8 mouse cellular contexts compared by ENCODE assay signal in genomic region chr2:135731591-135731990, GRCm38 (mm10).
A peak's percentile ranks its signal among the peaks of the same experiment; 100 is the strongest.
DNase-seq lines count a peak whose midpoint lies in the region; ATAC-seq and TF ChIP-seq lines count a peak whose summit lies in the region.

No protein-coding gene starts in this region.

- H3K9me3 ChIP-seq in lung, embryonic 16.5 days (ENCODE audit: control insufficient read depth, low read length) = no peaks in the 10 kb centered on the region
- H3K9me3 ChIP-seq in midbrain, embryonic 15.5 days = no peaks in the 10 kb centered on the region
- H3K9me3 ChIP-seq in midbrain, embryonic 16.5 days (replicated peaks; ENCODE audit: control insufficient read depth, low read length, poor library complexity, severe bottlenecking) = no peaks in the 10 kb centered on the region
- H3K9me3 ChIP-seq in forebrain, postnatal 0 days (ENCODE audit: low read length) = no peaks in the 10 kb centered on the region
- no peaks in the 10 kb centered on the region for H3K9me3 ChIP-seq in forebrain, embryonic 15.5 days

- no peaks in the 10 kb centered on the region for H3K27me3 ChIP-seq in kidney, adult 2 months (replicated peaks; ENCODE audit: control insufficient read depth, insufficient read depth, low read length)
- no peaks in the 10 kb centered on the region for H3K27me3 ChIP-seq in lung, embryonic 16.5 days (ENCODE audit: control insufficient read depth, insufficient read depth, low read depth, low read length)
- H3K27me3 ChIP-seq in midbrain, embryonic 15.5 days (replicated peaks) = no peaks in the 10 kb centered on the region
- no peaks in the 10 kb centered on the region for H3K27me3 ChIP-seq in midbrain, embryonic 16.5 days (ENCODE audit: control insufficient read depth, insufficient read depth, low read depth, low read length)
- no peaks in the 10 kb centered on the region; the same call in 1 of the 2 replicates for H3K27me3 ChIP-seq in forebrain, postnatal 0 days (ENCODE audit: insufficient read depth, low read length)
- H3K27me3 ChIP-seq in forebrain, embryonic 15.5 days = no peaks in the 10 kb centered on the region

- WGBS in kidney, adult 2 months = 60% methylated on average over 6 of the region's 6 CpGs
- 67% methylated on average over 6 of the region's 6 CpGs for WGBS in lung, embryonic 16.5 days
- WGBS in midbrain, embryonic 15.5 days = 79% methylated on average over 6 of the region's 6 CpGs
- 75% methylated on average over 6 of the region's 6 CpGs for WGBS in midbrain, embryonic 16.5 days
- 80% methylated on average over 6 of the region's 6 CpGs for WGBS in forebrain, postnatal 0 days
- WGBS in forebrain, embryonic 15.5 days = 72% methylated on average over 6 of the region's 6 CpGs

- no peak overlapping the region for H3K4me2 ChIP-seq in lung, embryonic 16.5 days (ENCODE audit: low read depth, low read length)
- H3K4me2 ChIP-seq in midbrain, embryonic 15.5 days = no peak overlapping the region
- no peak overlapping the region for H3K4me2 ChIP-seq in midbrain, embryonic 16.5 days (ENCODE audit: low read length)
- no peak overlapping the region for H3K4me2 ChIP-seq in forebrain, postnatal 0 days (ENCODE audit: low read depth)
- no peak overlapping the region for H3K4me2 ChIP-seq in forebrain, embryonic 15.5 days (replicated peaks)

- no peak for TF ChIP-seq POLR2A in kidney, adult 2 months (IDR thresholded peaks at IDR 0.05; ENCODE audit: low read depth, low read length)

- peak; percentile 79 for DNase-seq in ZHBTc4 (ENCODE audit: low read depth, low spot score)
- DNase-seq in heart, adult 18-20 months = peak; percentile 63 to 87
- DNase-seq in kidney, adult 2 months = peak; percentile 84
- no peak for DNase-seq in forebrain, postnatal 0 days

- ATAC-seq in lung, embryonic 16.5 days (ENCODE audit: low read depth) = peak; percentile 37; the same call in 1 of the 2 replicates
- ATAC-seq in midbrain, embryonic 15.5 days (replicated peaks) = no peak
- no peak for ATAC-seq in midbrain, embryonic 16.5 days
- no peak for ATAC-seq in forebrain, postnatal 0 days
- ATAC-seq in forebrain, embryonic 15.5 days (replicated peaks) = no peak; the same call in 1 of the 2 replicates

- no peak overlapping the region for H3K9ac ChIP-seq in lung, embryonic 16.5 days (ENCODE audit: low read length)
- H3K9ac ChIP-seq in midbrain, embryonic 15.5 days = no peak overlapping the region
- H3K9ac ChIP-seq in midbrain, embryonic 16.5 days (ENCODE audit: low read depth, low read length) = no peak overlapping the region
- no peak overlapping the region for H3K9ac ChIP-seq in forebrain, postnatal 0 days
- H3K9ac ChIP-seq in forebrain, embryonic 15.5 days (replicated peaks) = no peak overlapping the region

- no peak for TF ChIP-seq CTCF in kidney, adult 2 months (conservative IDR thresholded peaks at IDR 0.05; ENCODE audit: insufficient read depth, insufficient read length, low read depth, low read length)
- no peak for TF ChIP-seq CTCF in forebrain, postnatal 0 days (IDR thresholded peaks at IDR 0.05; ENCODE audit: low read depth)

- peaks cover 2% of the 10 kb centered on the region; the same call in 1 of the 2 replicates for H3K4me1 ChIP-seq in kidney, adult 2 months (ENCODE audit: control insufficient read depth, insufficient read depth, low read length)
- H3K4me1 ChIP-seq in lung, embryonic 16.5 days (replicated peaks; ENCODE audit: control insufficient read depth, insufficient read depth, low read length) = peaks cover 21% of the 10 kb centered on the region
- peaks cover 19% of the 10 kb centered on the region for H3K4me1 ChIP-seq in midbrain, embryonic 15.5 days
- peaks cover 10% of the 10 kb centered on the region for H3K4me1 ChIP-seq in midbrain, embryonic 16.5 days (ENCODE audit: control insufficient read depth, insufficient read depth, low read length)
- no peaks in the 10 kb centered on the region for H3K4me1 ChIP-seq in forebrain, postnatal 0 days (ENCODE audit: insufficient read depth)
- peaks cover 10% of the 10 kb centered on the region for H3K4me1 ChIP-seq in forebrain, embryonic 15.5 days

- no peaks in the 10 kb centered on the region for H3K36me3 ChIP-seq in kidney, adult 2 months (ENCODE audit: control insufficient read depth, insufficient read depth, low read length)
- no peaks in the 10 kb centered on the region for H3K36me3 ChIP-seq in lung, embryonic 16.5 days (ENCODE audit: control insufficient read depth, insufficient read depth, low read length)
- H3K36me3 ChIP-seq in midbrain, embryonic 15.5 days (replicated peaks) = no peaks in the 10 kb centered on the region
- no peaks in the 10 kb centered on the region for H3K36me3 ChIP-seq in midbrain, embryonic 16.5 days (ENCODE audit: control insufficient read depth, insufficient read depth, low read length)
- H3K36me3 ChIP-seq in forebrain, postnatal 0 days (ENCODE audit: insufficient read depth) = no peaks in the 10 kb centered on the region
- H3K36me3 ChIP-seq in forebrain, embryonic 15.5 days = no peaks in the 10 kb centered on the region

- H3K27ac ChIP-seq in kidney, adult 2 months (ENCODE audit: insufficient read depth, low read depth, low read length) = 0 out of 2 replicates have a peak overlapping the region, but pooled peaks have one; percentile 46
- peak overlapping the region; percentile 36 for H3K27ac ChIP-seq in lung, embryonic 16.5 days (ENCODE audit: low read length)
- no peak overlapping the region for H3K27ac ChIP-seq in midbrain, embryonic 15.5 days
- no peak overlapping the region for H3K27ac ChIP-seq in midbrain, embryonic 16.5 days (ENCODE audit: low read length)
- H3K27ac ChIP-seq in forebrain, postnatal 0 days (ENCODE audit: low read depth, low read length) = no peak overlapping the region
- no peak overlapping the region for H3K27ac ChIP-seq in forebrain, embryonic 15.5 days (replicated peaks)

- no peak overlapping the region for H3K4me3 ChIP-seq in kidney, adult 2 months (ENCODE audit: insufficient read depth, low read depth, low read length)
- H3K4me3 ChIP-seq in lung, embryonic 16.5 days (ENCODE audit: low read length) = no peak overlapping the region
- no peak overlapping the region for H3K4me3 ChIP-seq in midbrain, embryonic 15.5 days
- H3K4me3 ChIP-seq in midbrain, embryonic 16.5 days (ENCODE audit: low read depth, low read length) = no peak overlapping the region
- H3K4me3 ChIP-seq in forebrain, postnatal 0 days (ENCODE audit: low read depth, low read length) = no peak overlapping the region
- H3K4me3 ChIP-seq in forebrain, embryonic 15.5 days = no peak overlapping the region

Comparison
In these comparisons a context has a peak if more than half of its experiments do, and no peak if none do; other contexts are left out.
1. H3K27ac ChIP-seq: peak in kidney, adult 2 months (single experiment) and lung, embryonic 16.5 days (single experiment); none in midbrain, embryonic 15.5 days (single experiment), midbrain, embryonic 16.5 days (single experiment), forebrain, postnatal 0 days (single experiment) and forebrain, embryonic 15.5 days (single experiment).